Mouse (Mus musculus): Measurements from ENCODE around the gene Osbp2.

DNA sequence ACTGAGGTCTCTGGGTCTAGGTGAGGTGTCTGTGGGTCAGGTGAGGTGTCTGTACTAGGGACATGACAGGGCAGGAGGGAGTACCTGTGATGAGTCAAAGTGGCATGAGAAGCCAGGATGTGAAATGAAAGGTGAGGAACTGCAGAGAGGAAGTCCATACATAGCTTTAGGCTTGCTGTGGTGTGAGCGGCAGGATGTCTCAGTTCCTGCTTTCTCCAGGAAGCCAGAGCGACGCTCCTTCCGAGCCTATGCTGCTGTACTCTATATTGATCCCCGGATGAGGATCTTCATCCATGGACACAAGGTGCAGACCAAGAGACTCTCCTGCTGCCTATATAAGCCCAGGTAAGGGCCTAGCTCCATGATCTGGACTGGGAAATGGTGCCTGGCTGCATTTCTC lies 187.3 kb downstream of the Osbp2 start:
- TF ChIP-seq GATA1 (IDR thresholded peaks at IDR 0.05; ENCODE audit: borderline replicate concordance, low read length), result no peak
- no peak for TF ChIP-seq FLI1 (IDR thresholded peaks at IDR 0.05; ENCODE audit: low read length)
